In the genomic region with DNA sequence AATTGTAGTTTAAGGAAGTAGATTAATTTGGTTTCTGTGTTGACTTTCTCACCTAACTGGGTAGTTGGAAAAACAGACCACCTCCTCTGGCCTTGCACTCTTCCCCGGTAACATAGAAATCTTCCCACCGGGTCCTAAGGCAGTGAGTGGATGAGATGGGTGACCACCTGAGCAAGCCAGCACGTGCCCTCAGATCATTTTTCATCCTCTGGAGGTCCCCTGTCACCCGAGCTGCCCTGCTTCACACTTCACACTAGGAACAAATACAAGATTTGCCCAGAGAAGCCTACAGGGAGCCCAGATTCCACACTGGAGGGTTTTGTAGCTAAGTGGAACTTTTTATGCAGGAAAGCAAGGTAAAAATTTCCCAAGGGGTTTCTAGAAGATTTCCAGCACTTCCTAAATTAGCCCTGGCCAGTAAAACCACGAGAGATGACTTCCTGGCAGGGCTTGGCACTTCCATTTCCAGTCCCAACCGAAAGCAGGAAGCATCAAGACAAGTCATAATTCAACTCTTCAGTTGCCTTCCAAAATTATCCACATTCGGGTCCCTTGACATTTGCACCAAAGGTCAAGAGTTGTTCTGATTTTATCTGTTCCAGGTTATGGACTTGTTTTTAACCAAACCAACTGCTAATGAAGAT, we compare ENCODE assay signal across 22 mouse cellular contexts.
DNase-seq lines count a peak whose midpoint lies in the region; ATAC-seq and TF ChIP-seq lines count a peak whose summit lies in the region.
"Had no signal": no experiment of that assay in that cellular context is flagged by ENCODE, and none has a peak within 500 bp of the region (broad histone marks: within the 10 kb centered on the region; RNA-seq: fewer than 3 reads in every experiment).

No protein-coding gene starts in this region.

- no peaks in the 10 kb centered on the region for H3K9me3 ChIP-seq in forebrain, embryonic 13.5 days (replicated peaks)
- H3K9me3 ChIP-seq: hindbrain, embryonic 13.5 days; limb, embryonic 12.5 days; liver, embryonic 15.5 days; lung, embryonic 15.5 days; neural tube, embryonic 13.5 days had no signal

- no peak overlapping the region for H3K4me2 ChIP-seq in forebrain, embryonic 13.5 days
- H3K4me2 ChIP-seq: hindbrain, embryonic 13.5 days; limb, embryonic 12.5 days; liver, embryonic 15.5 days; lung, embryonic 15.5 days; midbrain, embryonic 11.5 days; neural tube, embryonic 13.5 days had no signal

- TF ChIP-seq POLR2A in spleen, adult 2 months (IDR thresholded peaks at IDR 0.05; ENCODE audit: low read depth, low read length) = no peak

- WGBS in spleen, adult 2 months = 31% methylated on average over 7 of the region's 7 CpGs
- WGBS in forebrain, embryonic 13.5 days = 82% methylated on average over 7 of the region's 7 CpGs

- H3K4me1 ChIP-seq in spleen, adult 2 months (ENCODE audit: control insufficient read depth, insufficient read depth, insufficient read length) = peaks cover 13% of the 10 kb centered on the region
- no peaks in the 10 kb centered on the region for H3K4me1 ChIP-seq in forebrain, embryonic 13.5 days
- H3K4me1 ChIP-seq: hindbrain, embryonic 13.5 days; limb, embryonic 12.5 days; liver, embryonic 15.5 days; lung, embryonic 15.5 days; neural tube, embryonic 13.5 days had no signal

- H3K9ac ChIP-seq in forebrain, embryonic 13.5 days = no peak overlapping the region
- H3K9ac ChIP-seq: forebrain, postnatal 0 days; hindbrain, embryonic 13.5 days; limb, embryonic 12.5 days; liver, embryonic 15.5 days; lung, embryonic 15.5 days; neural tube, embryonic 13.5 days had no signal

- peak overlapping the region; percentile 59 for H3K27ac ChIP-seq in spleen, adult 2 months (ENCODE audit: insufficient read depth, low read length)
- no peak overlapping the region for H3K27ac ChIP-seq in forebrain, embryonic 13.5 days
- H3K27ac ChIP-seq: hindbrain, embryonic 13.5 days; left cerebral cortex, adult 2 months; limb, embryonic 12.5 days; liver, embryonic 15.5 days; lung, embryonic 15.5 days; neural tube, embryonic 13.5 days had no signal

- H3K36me3 ChIP-seq in spleen, adult 2 months (ENCODE audit: control insufficient read depth, insufficient read depth, low read length) = no peaks in the 10 kb centered on the region
- no peaks in the 10 kb centered on the region for H3K36me3 ChIP-seq in forebrain, embryonic 13.5 days (ENCODE audit: poor library complexity, severe bottlenecking)
- H3K36me3 ChIP-seq: hindbrain, embryonic 13.5 days; limb, embryonic 12.5 days; liver, embryonic 15.5 days; lung, embryonic 15.5 days; neural tube, embryonic 13.5 days had no signal

- no peak overlapping the region for H3K4me3 ChIP-seq in spleen, adult 2 months (ENCODE audit: extremely low read depth, insufficient read depth, insufficient read length)
- H3K4me3 ChIP-seq in forebrain, embryonic 13.5 days = no peak overlapping the region
- H3K4me3 ChIP-seq: erythroblast, embryonic 14.5 days; hindbrain, embryonic 13.5 days; left cerebral cortex, adult 2 months; limb, embryonic 12.5 days; liver, embryonic 15.5 days; lung, embryonic 15.5 days; neural tube, embryonic 13.5 days had no signal

- H3K27me3 ChIP-seq in spleen, adult 2 months (ENCODE audit: control insufficient read depth, insufficient read depth, low read length) = no peaks in the 10 kb centered on the region
- H3K27me3 ChIP-seq in forebrain, embryonic 13.5 days = no peaks in the 10 kb centered on the region
- H3K27me3 ChIP-seq: hindbrain, embryonic 13.5 days; limb, embryonic 12.5 days; liver, embryonic 15.5 days; lung, embryonic 15.5 days; neural tube, embryonic 13.5 days had no signal

- ATAC-seq in hematopoietic stem cell, adult 5-6 weeks (replicated peaks in 1 of 2; ENCODE audit: insufficient read depth in 1 of 2, low FRiP score in 2 of 2, low TSS enrichment in 1 of 2, low read depth in 1 of 2, poor library complexity in 2 of 2, severe bottlenecking in 2 of 2) = peak; percentile 12 to 14; a peak in 2 of 4 replicates
- no peak for ATAC-seq in forebrain, embryonic 13.5 days
- ATAC-seq: forebrain, postnatal 0 days; intestine, embryonic 16.5 days had no signal

- TF ChIP-seq CTCF in spleen, adult 2 months (IDR thresholded peaks at IDR 0.05; ENCODE audit: extremely low read depth, insufficient read depth, insufficient read length, insufficient replicate concordance) = no peak

- peak; percentile 49 for DNase-seq in kidney, adult 11 months
- no peak for DNase-seq in kidney, postnatal 4 days
- DNase-seq in spleen, adult 2 months (ENCODE audit: low read depth in 1 of 2, low spot score in 2 of 2) = no peak
- DNase-seq in spleen, postnatal 4 days (ENCODE audit: low spot score in 2 of 2) = no peak
- DNase-seq in cerebellum, postnatal 4 days (ENCODE audit: low spot score in 2 of 2) = no peak
- DNase-seq: adrenal gland, postnatal 25 days; cerebellum, adult 11-12 months; cerebellum, adult 9-11 months; forebrain, postnatal 0 days; heart, postnatal 14 days; thymus, postnatal 36 days had no signal
